Mouse (Mus musculus): ENCODE measurements around the gene Dnah3. TPM values are rescaled to one million over a fixed set of nuclear protein-coding genes. Genes with fewer than 3 reads are reported as not detected.

Dnah3 gene
- polyA plus RNA-seq, 1 experiment from 2014 or later = 2.0 TPM

- Histone ChIP-seq H3K4me3 (replicated peaks) (no peak overlapping the region), H3K27ac (replicated peaks) (no peak overlapping the region), H3K27me3 (no peaks in the 10 kb centered on the region), H3K9ac (no peak overlapping the region), H3K4me1 (no peaks in the 10 kb centered on the region), H3K4me2 (replicated peaks) (no peak overlapping the region), H3K36me3 (no peaks in the 10 kb centered on the region), H3K9me3 (replicated peaks) (no peaks in the 10 kb centered on the region)
- ATAC-seq (ENCODE audit: insufficient number of reproducible peaks, low FRiP score, low TSS enrichment, low read depth) = no peak
- 54% methylated on average over 2 of the region's 2 CpGs for WGBS
Measured at GRCm38 (mm10) chr7:119941569-119941968, 153.5 kb downstream of the Dnah3 start.

- H3K4me2 ChIP-seq (replicated peaks) = no peak overlapping the region
- no peaks in the 10 kb centered on the region for H3K9me3 ChIP-seq (replicated peaks)
- H3K27me3 ChIP-seq = no peaks in the 10 kb centered on the region
- H3K4me3 ChIP-seq (replicated peaks) = no peak overlapping the region
- WGBS = 56% methylated on average over 5 of the region's 5 CpGs
- H3K36me3 ChIP-seq = no peaks in the 10 kb centered on the region
- H3K27ac ChIP-seq (replicated peaks) = no peak overlapping the region
- H3K4me1 ChIP-seq = no peaks in the 10 kb centered on the region
- no peak overlapping the region for H3K9ac ChIP-seq
- no peak for ATAC-seq (ENCODE audit: insufficient number of reproducible peaks, low FRiP score, low TSS enrichment, low read depth)
Measured at GRCm38 (mm10) chr7:119937036-119937435, 158.0 kb downstream of the Dnah3 start.

- H3K27ac ChIP-seq (replicated peaks) = no peak overlapping the region
- no peaks in the 10 kb centered on the region for H3K4me1 ChIP-seq
- ATAC-seq (ENCODE audit: insufficient number of reproducible peaks, low FRiP score, low TSS enrichment, low read depth) = no peak
- no peak overlapping the region for H3K4me2 ChIP-seq (replicated peaks)
- no peaks in the 10 kb centered on the region for H3K27me3 ChIP-seq
- H3K9ac ChIP-seq = no peak overlapping the region
- no peaks in the 10 kb centered on the region for H3K36me3 ChIP-seq
- H3K4me3 ChIP-seq (replicated peaks) = no peak overlapping the region
- no peaks in the 10 kb centered on the region for H3K9me3 ChIP-seq (replicated peaks)
Measured at GRCm38 (mm10) chr7:119936321-119936720, 158.8 kb downstream of the Dnah3 start.

- 53% methylated on average over 2 of the region's 2 CpGs for WGBS
- no peaks in the 10 kb centered on the region for H3K36me3 ChIP-seq
- no peaks in the 10 kb centered on the region for H3K27me3 ChIP-seq
- no peak overlapping the region for H3K27ac ChIP-seq (replicated peaks)
- no peak for ATAC-seq (ENCODE audit: insufficient number of reproducible peaks, low FRiP score, low TSS enrichment, low read depth)
- H3K4me3 ChIP-seq (replicated peaks) = no peak overlapping the region
- H3K4me2 ChIP-seq (replicated peaks) = no peak overlapping the region
- H3K9me3 ChIP-seq (replicated peaks) = no peaks in the 10 kb centered on the region
- H3K9ac ChIP-seq = no peak overlapping the region
- H3K4me1 ChIP-seq = no peaks in the 10 kb centered on the region
Measured at GRCm38 (mm10) chr7:119928783-119929440, 166.2 kb downstream of the Dnah3 start.

- Histone ChIP-seq H3K27ac (replicated peaks) (no peak overlapping the region), H3K27me3 (no peaks in the 10 kb centered on the region), H3K4me3 (replicated peaks) (no peak overlapping the region), H3K9me3 (replicated peaks) (no peaks in the 10 kb centered on the region), H3K4me2 (replicated peaks) (no peak overlapping the region), H3K9ac (no peak overlapping the region), H3K4me1 (no peaks in the 10 kb centered on the region), H3K36me3 (no peaks in the 10 kb centered on the region)
- ATAC-seq (ENCODE audit: insufficient number of reproducible peaks, low FRiP score, low TSS enrichment, low read depth) = no peak
- WGBS = 70% methylated on average over 4 of the region's 4 CpGs
Measured at GRCm38 (mm10) chr7:119921054-119921453, 174.0 kb downstream of the Dnah3 start.

- H3K9ac ChIP-seq = no peak overlapping the region
- H3K4me2 ChIP-seq (replicated peaks) = no peak overlapping the region
- H3K9me3 ChIP-seq (replicated peaks) = no peaks in the 10 kb centered on the region
- no peak overlapping the region for H3K4me3 ChIP-seq (replicated peaks)
- ATAC-seq (ENCODE audit: insufficient number of reproducible peaks, low FRiP score, low TSS enrichment, low read depth) = no peak
- no peaks in the 10 kb centered on the region for H3K27me3 ChIP-seq
- H3K4me1 ChIP-seq = no peaks in the 10 kb centered on the region
- no peaks in the 10 kb centered on the region for H3K36me3 ChIP-seq
- no peak overlapping the region for H3K27ac ChIP-seq (replicated peaks)
- WGBS = 32% methylated on average over 2 of the region's 2 CpGs
Measured at GRCm38 (mm10) chr7:119920457-119920856, 174.6 kb downstream of the Dnah3 start.

- H3K4me1 ChIP-seq = no peaks in the 10 kb centered on the region
- H3K27me3 ChIP-seq = no peaks in the 10 kb centered on the region
- H3K36me3 ChIP-seq = no peaks in the 10 kb centered on the region
- no peak overlapping the region for H3K4me2 ChIP-seq (replicated peaks)
- H3K4me3 ChIP-seq (replicated peaks) = no peak overlapping the region
- no peak overlapping the region for H3K9ac ChIP-seq
- ATAC-seq (ENCODE audit: insufficient number of reproducible peaks, low FRiP score, low TSS enrichment, low read depth) = no peak
- 73% methylated on average over 3 of the region's 3 CpGs for WGBS
- no peak overlapping the region for H3K27ac ChIP-seq (replicated peaks)
- H3K9me3 ChIP-seq (replicated peaks) = no peaks in the 10 kb centered on the region
Measured at GRCm38 (mm10) chr7:119911727-119912126, 183.4 kb downstream of the Dnah3 start.

- H3K4me3 ChIP-seq (replicated peaks) = no peak overlapping the region
- H3K9ac ChIP-seq = no peak overlapping the region
- H3K36me3 ChIP-seq = no peaks in the 10 kb centered on the region
- H3K27ac ChIP-seq (replicated peaks) = no peak overlapping the region
- no peaks in the 10 kb centered on the region for H3K27me3 ChIP-seq
- ATAC-seq (ENCODE audit: insufficient number of reproducible peaks, low FRiP score, low TSS enrichment, low read depth) = no peak
- no peaks in the 10 kb centered on the region for H3K9me3 ChIP-seq (replicated peaks)
- WGBS = 86% methylated on average over 3 of the region's 3 CpGs
- no peaks in the 10 kb centered on the region for H3K4me1 ChIP-seq
- no peak overlapping the region for H3K4me2 ChIP-seq (replicated peaks)
Measured at GRCm38 (mm10) chr7:119906523-119907215, 188.4 kb downstream of the Dnah3 start.

GRCm38 (mm10) chr7:119899386-119900057 is 195.6 kb downstream of the Dnah3 start:
- 64% methylated on average over 3 of the region's 3 CpGs for WGBS
- no peak overlapping the region for H3K9ac ChIP-seq
- ATAC-seq (ENCODE audit: insufficient number of reproducible peaks, low FRiP score, low TSS enrichment, low read depth) = no peak

GRCm38 (mm10) chr7:119898247-119898856 is 196.7 kb downstream of the Dnah3 start:
- no peak overlapping the region for H3K27ac ChIP-seq (replicated peaks)
- no peaks in the 10 kb centered on the region for H3K27me3 ChIP-seq
- no peaks in the 10 kb centered on the region for H3K36me3 ChIP-seq
- 64% methylated on average over 1 of the region's 1 CpGs for WGBS
- H3K4me3 ChIP-seq (replicated peaks) = no peak overlapping the region
- ATAC-seq (ENCODE audit: insufficient number of reproducible peaks, low FRiP score, low TSS enrichment, low read depth) = no peak
- H3K9ac ChIP-seq = no peak overlapping the region
- H3K4me1 ChIP-seq = peaks cover 15% of the 10 kb centered on the region
- no peak overlapping the region for H3K4me2 ChIP-seq (replicated peaks)
- no peaks in the 10 kb centered on the region for H3K9me3 ChIP-seq (replicated peaks)

More at GRCm38 (mm10) chr7:119899386-119900057, 195.6 kb downstream of the Dnah3 start:
- H3K4me2 ChIP-seq (replicated peaks) = no peak overlapping the region
- H3K9me3 ChIP-seq (replicated peaks) = no peaks in the 10 kb centered on the region
- H3K27me3 ChIP-seq = no peaks in the 10 kb centered on the region
- peaks cover 11% of the 10 kb centered on the region for H3K4me1 ChIP-seq
- no peak overlapping the region for H3K4me3 ChIP-seq (replicated peaks)
- no peaks in the 10 kb centered on the region for H3K36me3 ChIP-seq
- H3K27ac ChIP-seq (replicated peaks) = no peak overlapping the region

- Histone ChIP-seq H3K36me3 (no peaks in the 10 kb centered on the region), H3K9me3 (replicated peaks) (no peaks in the 10 kb centered on the region), H3K9ac (no peak overlapping the region), H3K4me2 (replicated peaks) (no peak overlapping the region), H3K4me3 (replicated peaks) (no peak overlapping the region), H3K4me1 (peaks cover 15% of the 10 kb centered on the region), H3K27ac (replicated peaks) (no peak overlapping the region), H3K27me3 (no peaks in the 10 kb centered on the region)
- WGBS = 88% methylated on average over 8 of the region's 8 CpGs
- no peak for ATAC-seq (ENCODE audit: insufficient number of reproducible peaks, low FRiP score, low TSS enrichment, low read depth)
Measured at GRCm38 (mm10) chr7:119897521-119898109, 197.5 kb downstream of the Dnah3 start.
